Mouse (Mus musculus) intestine, embryonic 15.5 days (tissue): ENCODE results near the gene Ankrd44. TPM values are rescaled to one million over a fixed set of nuclear protein-coding genes. Genes with fewer than 3 reads are reported as not detected.

Experiments used
- ATAC-seq: fragments of 200-750 bp; cut with Nextera tagmentation; 2 replicates; pipeline ENCODE4 v1.8.0; 2017; ENCODE audit warnings: moderate TSS enrichment, moderate library complexity
- H3K27ac ChIP-seq: fragments of 300-500 bp; sonication (generic); 2 replicates; pipeline ENCODE4 v1.5.1; 2015; ENCODE audit warnings: mild to moderate bottlenecking, inconsistent platforms
- H3K27me3 ChIP-seq: fragments of 300-500 bp; sonication (generic); replicated peaks from 2 replicates; pipeline ENCODE4 v1.6.1; 2015; ENCODE audit warnings: inconsistent platforms
- H3K36me3 ChIP-seq: fragments of 300-500 bp; sonication (generic); 2 replicates; pipeline ENCODE4 v1.6.1; 2015; ENCODE audit warnings: inconsistent platforms
- H3K4me1 ChIP-seq: fragments of 300-500 bp; sonication (generic); replicated peaks from 2 replicates; pipeline ENCODE4 v1.6.1; 2015; ENCODE audit warnings: inconsistent platforms
- H3K4me2 ChIP-seq: fragments of 300-500 bp; sonication (generic); replicated peaks from 2 replicates; pipeline ENCODE4 v1.6.1; 2015; ENCODE audit warnings: mild to moderate bottlenecking, inconsistent platforms
- H3K4me3 ChIP-seq: fragments of 300-500 bp; sonication (generic); replicated peaks from 2 replicates; pipeline ENCODE4 v1.5.1; 2015; ENCODE audit warnings: inconsistent platforms
- H3K9ac ChIP-seq: fragments of 300-500 bp; sonication (generic); 2 replicates; pipeline ENCODE4 v1.6.1; 2015; ENCODE audit warnings: inconsistent platforms
- H3K9me3 ChIP-seq: fragments of 300-500 bp; sonication (generic); 2 replicates; pipeline ENCODE4 v1.6.1; 2016; ENCODE audit warnings: inconsistent platforms
- WGBS: fragments of 180-500 bp; shearing (Covaris S2); methylation state at CpG from one replicate; pipeline ENCODE4 v1.1.7; 2015; 5-methylcytosine and 5-hydroxymethylcytosine counted together
- polyA plus RNA-seq: library from polyadenylated mRNA; unstranded; fragments of >200 nt; fragmentation: Nextera tagmentation; extraction: Ambion mirVana; gene quantifications from 2 replicates; pipeline ENCODE4 v1.2.1, GENCODE M21; 2015

The Ankrd44 gene
- polyA plus RNA-seq, 1 experiment from 2014 or later: 7.4 TPM

DNA sequence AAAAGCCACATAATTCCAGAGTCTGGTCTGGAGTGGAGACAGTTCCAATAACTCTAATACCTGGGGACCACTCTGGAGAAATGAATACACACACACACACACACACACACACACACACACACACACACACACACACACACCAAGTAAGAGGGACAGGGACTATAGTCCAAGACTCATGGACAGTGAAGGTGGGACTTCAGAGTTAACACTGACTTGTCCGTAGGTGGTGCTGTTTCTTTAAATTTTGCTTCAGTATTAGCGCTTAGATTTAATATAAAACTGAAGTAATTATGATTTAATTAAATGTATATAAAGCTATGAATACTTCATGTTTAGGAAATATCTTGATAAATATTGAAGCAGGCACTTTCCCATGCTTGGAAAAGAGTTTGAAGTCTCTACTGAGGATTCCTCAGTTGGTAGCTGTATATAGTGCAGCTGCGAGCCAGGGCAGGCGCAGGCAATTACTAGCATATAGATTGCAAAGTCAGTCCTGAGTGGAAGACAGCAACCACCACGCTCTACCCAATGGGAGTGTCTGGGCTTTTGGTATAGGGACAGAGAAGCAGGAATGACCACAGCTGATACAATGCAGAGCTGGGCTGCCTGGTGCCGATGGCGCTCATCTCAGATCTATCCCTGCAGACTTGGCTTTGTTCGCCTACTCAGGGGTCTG lies 170.4 kb downstream of the Ankrd44 start:
- WGBS: 79% methylated on average over 8 of the region's 8 CpGs
- H3K27me3 ChIP-seq: no peaks in the 10 kb centered on the region
- H3K27ac ChIP-seq: no peak overlapping the region
- no peaks in the 10 kb centered on the region for H3K9me3 ChIP-seq
- no peak overlapping the region for H3K4me2 ChIP-seq
- no peak overlapping the region for H3K9ac ChIP-seq
- no peaks in the 10 kb centered on the region for H3K4me1 ChIP-seq
- H3K36me3 ChIP-seq: no peaks in the 10 kb centered on the region
- no peak overlapping the region for H3K4me3 ChIP-seq
- peak; percentile 55; the same call in 1 of the 2 replicates for ATAC-seq

DNA sequence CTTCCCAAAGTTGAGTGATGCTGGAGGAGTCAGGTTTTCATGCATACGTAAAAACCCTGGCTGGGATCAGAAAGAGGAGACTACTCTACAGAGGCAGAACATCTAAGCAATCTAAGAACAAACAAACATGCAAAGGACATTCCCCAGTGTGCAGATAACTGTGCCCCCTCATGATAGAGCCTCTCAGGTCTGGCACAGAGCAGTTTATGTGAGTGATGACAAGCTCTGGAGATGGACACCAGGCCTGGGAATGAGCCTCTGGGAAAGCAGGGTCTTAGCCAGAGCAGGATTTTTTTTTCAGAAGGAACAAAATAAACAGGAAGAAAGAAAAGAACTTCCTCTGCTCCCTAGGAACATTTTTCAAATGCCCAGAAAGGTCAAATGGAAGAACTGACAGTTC lies 176.2 kb downstream of the Ankrd44 start:
- no peaks in the 10 kb centered on the region for H3K27me3 ChIP-seq
- H3K9ac ChIP-seq: no peak overlapping the region
- H3K36me3 ChIP-seq: no peaks in the 10 kb centered on the region
- H3K4me2 ChIP-seq: no peak overlapping the region
- H3K4me1 ChIP-seq: peaks cover 6% of the 10 kb centered on the region; the same call in 1 of the 2 replicates
- no peak overlapping the region for H3K4me3 ChIP-seq
- no peaks in the 10 kb centered on the region for H3K9me3 ChIP-seq
- 65% methylated on average over 1 of the region's 1 CpGs for WGBS
- H3K27ac ChIP-seq: no peak overlapping the region
- no peak for ATAC-seq

DNA sequence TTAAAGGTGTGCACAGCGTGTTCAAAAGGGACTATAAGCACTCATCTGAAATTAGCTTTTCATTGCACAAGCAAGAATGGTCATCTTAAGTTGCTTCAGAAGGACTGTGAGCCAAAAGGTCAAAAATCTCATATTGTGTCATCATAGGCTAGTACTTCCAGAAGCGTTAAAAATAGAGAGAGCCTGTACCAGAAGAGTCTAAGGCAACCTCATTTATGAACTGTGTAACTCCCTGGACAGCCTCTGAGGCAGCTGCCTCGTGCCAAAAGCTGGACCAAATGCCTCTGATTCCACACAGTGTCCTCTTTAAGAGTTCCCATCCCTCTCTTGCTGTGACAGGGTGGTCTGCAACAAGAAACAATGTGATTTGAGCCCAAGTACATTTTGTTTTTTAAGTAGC lies 176.7 kb downstream of the Ankrd44 start:
- Histone ChIP-seq H3K4me2 (no peak overlapping the region), H3K4me1 (peaks cover 6% of the 10 kb centered on the region; the same call in 1 of the 2 replicates), H3K9me3 (no peaks in the 10 kb centered on the region), H3K36me3 (no peaks in the 10 kb centered on the region), H3K27me3 (no peaks in the 10 kb centered on the region), H3K4me3 (no peak overlapping the region), H3K9ac (no peak overlapping the region), H3K27ac (no peak overlapping the region)
- WGBS: 52% methylated on average over 3 of the region's 3 CpGs
- ATAC-seq: no peak

DNA sequence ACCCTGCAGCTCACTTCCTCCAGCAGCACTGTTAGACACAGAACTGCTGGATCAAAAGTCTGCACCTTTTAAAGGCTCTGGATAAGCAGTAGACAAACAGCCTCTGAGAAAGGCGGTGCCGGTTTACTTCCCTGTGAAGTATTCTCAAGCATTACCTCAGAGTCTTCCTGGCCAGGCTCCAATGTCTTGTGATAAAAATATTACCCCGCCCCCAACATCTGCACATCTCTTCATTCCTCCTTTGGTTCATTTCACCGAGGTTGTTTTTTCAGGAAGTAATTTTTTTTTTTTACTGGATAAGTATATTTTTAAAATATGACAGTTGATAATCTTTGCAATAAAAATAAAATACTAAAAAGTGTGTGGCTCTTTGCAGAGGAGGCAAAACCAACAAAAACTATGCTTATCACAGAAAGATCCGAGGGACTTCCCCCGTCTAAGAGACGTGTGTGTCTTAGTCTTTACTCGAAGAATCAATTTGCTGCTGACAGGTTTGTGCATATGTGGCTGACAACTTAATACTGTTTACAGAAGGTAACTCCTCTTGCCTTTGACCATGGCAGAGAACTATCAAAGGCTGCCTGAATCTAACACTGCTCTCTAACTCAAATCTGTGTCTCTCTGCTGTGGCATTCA lies 178.3 kb downstream of the Ankrd44 start:
- no peak overlapping the region for H3K9ac ChIP-seq
- no peaks in the 10 kb centered on the region for H3K27me3 ChIP-seq
- no peak overlapping the region for H3K4me2 ChIP-seq
- ATAC-seq: peak; percentile 88
- no peaks in the 10 kb centered on the region for H3K9me3 ChIP-seq
- no peaks in the 10 kb centered on the region for H3K36me3 ChIP-seq
- peaks cover 6% of the 10 kb centered on the region; the same call in 1 of the 2 replicates for H3K4me1 ChIP-seq
- H3K27ac ChIP-seq: no peak overlapping the region
- no peak overlapping the region for H3K4me3 ChIP-seq
- 16% methylated on average over 8 of the region's 8 CpGs for WGBS

DNA sequence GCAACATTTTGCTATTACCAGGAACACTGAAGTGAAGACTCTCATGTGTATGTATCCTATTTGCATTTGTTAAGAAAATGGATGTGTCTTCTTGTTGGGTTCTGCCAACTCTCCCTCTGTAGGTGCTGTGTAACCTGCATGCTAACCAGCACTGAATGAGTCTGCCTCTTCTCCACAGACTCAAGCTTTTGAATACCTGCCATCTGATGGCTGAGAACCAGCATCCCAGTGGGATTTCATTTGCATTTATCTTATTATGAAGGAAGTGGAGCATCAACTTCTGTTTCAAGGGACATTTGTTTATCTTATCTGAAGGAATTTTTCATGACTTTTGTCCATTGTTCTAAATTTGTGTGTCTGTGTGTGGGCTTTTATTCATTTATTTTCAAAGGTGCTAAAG lies 180.5 kb downstream of the Ankrd44 start:
- no peak for ATAC-seq
- no peak overlapping the region for H3K4me3 ChIP-seq
- no peaks in the 10 kb centered on the region for H3K36me3 ChIP-seq
- no peaks in the 10 kb centered on the region for H3K9me3 ChIP-seq
- H3K4me2 ChIP-seq: no peak overlapping the region
- H3K4me1 ChIP-seq: peaks cover 8% of the 10 kb centered on the region; the same call in 1 of the 2 replicates
- no peak overlapping the region for H3K9ac ChIP-seq
- H3K27ac ChIP-seq: no peak overlapping the region
- H3K27me3 ChIP-seq: no peaks in the 10 kb centered on the region

DNA sequence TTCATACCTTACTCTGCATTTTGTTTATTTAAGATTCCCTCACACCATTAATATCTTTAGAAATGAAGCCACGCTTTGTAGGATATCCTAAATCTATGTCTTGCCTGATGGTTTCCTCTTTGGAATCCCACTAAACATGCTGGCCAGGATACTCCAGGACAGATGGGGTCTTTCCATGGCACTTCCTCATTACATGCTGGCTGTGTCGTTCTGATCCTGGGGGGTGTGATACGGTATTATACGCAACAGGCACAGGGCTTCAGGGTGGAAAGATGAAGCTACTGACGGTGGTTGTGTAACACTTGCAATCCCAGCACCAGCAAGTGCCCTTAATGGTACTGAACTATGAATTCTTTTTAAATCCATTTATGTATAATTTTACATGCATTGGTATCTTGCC lies 182.0 kb downstream of the Ankrd44 start:
- no peaks in the 10 kb centered on the region for H3K36me3 ChIP-seq
- H3K9me3 ChIP-seq: no peaks in the 10 kb centered on the region
- no peak overlapping the region for H3K27ac ChIP-seq
- no peak for ATAC-seq
- 0 out of 2 replicates have a peak, but pooled peaks cover 4% of the 10 kb centered on the region for H3K4me1 ChIP-seq
- H3K9ac ChIP-seq: no peak overlapping the region
- WGBS: 74% methylated on average over 5 of the region's 5 CpGs
- H3K27me3 ChIP-seq: no peaks in the 10 kb centered on the region
- H3K4me3 ChIP-seq: no peak overlapping the region
- no peak overlapping the region for H3K4me2 ChIP-seq

DNA sequence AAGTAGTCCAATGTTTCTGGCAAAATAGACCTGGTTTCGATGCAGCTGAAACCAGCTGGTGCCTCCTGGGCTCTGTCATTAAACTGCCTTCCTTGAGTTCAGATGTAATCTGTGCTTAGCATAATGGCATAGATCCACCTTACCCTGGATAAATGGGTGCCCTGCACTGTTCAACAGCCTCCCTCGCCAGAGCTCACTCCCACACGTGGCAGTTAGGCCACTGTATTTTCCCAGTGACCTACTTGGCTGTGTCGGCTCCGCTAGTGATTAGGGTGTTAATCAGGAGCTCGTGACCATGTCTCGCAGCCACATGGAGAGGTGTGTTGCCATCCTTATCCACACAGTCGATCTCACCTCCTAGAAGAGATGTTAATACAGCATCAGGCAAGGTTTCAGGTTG lies 183.1 kb downstream of the Ankrd44 start:
- 83% methylated on average over 8 of the region's 8 CpGs for WGBS
- Histone ChIP-seq H3K9ac (no peak overlapping the region), H3K4me1 (0 out of 2 replicates have a peak, but pooled peaks cover 4% of the 10 kb centered on the region), H3K27ac (no peak overlapping the region), H3K4me2 (no peak overlapping the region), H3K9me3 (no peaks in the 10 kb centered on the region), H3K27me3 (no peaks in the 10 kb centered on the region), H3K36me3 (no peaks in the 10 kb centered on the region), H3K4me3 (no peak overlapping the region)
- no peak for ATAC-seq

DNA sequence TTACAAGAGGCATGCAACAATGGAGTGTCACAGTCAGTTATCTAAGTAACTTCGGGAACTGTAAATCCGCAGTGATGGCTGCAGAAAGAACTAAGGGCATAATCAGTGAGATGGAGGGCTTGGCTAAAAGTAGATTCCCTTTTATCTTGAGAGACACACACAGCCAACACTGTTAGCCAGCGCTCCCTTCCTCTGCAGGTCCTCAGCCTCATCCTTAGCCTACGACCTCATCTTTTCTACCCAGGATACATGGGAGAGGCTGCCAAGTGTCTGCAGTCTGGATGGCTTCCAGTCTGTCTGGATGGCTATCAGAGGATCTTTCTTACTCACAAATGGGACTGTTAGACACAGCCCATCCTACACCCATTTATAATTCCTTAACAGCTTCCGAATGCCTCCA lies 185.3 kb downstream of the Ankrd44 start:
- no peak for ATAC-seq
- 69% methylated on average over 5 of the region's 5 CpGs for WGBS
- Histone ChIP-seq H3K27ac (no peak overlapping the region), H3K4me2 (no peak overlapping the region), H3K4me3 (no peak overlapping the region), H3K4me1 (0 out of 2 replicates have a peak, but pooled peaks cover 2% of the 10 kb centered on the region), H3K36me3 (no peaks in the 10 kb centered on the region), H3K9me3 (no peaks in the 10 kb centered on the region), H3K9ac (no peak overlapping the region), H3K27me3 (no peaks in the 10 kb centered on the region)

DNA sequence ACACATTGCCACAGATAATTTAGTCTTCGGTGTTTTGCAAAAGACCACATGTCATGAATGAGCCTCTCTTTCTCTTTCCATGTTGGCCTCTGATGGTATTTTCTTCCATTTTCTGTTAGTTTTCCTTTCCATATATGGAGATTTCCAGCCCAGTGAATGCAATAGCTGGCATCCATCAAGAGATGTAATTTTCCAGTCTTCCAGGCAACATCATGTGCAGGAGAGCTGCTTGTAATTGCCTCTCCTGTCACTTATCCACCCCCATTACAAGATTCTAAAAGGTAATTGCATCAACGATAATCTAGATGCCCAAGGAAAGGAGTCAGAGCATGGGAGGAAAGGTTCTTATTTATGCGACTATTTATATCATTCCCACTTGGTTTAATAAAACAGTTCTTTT lies 188.7 kb downstream of the Ankrd44 start:
- no peak overlapping the region for H3K4me3 ChIP-seq
- H3K27ac ChIP-seq: no peak overlapping the region
- H3K9ac ChIP-seq: no peak overlapping the region
- no peaks in the 10 kb centered on the region for H3K27me3 ChIP-seq
- no peak for ATAC-seq
- WGBS: 86% methylated on average over 3 of the region's 3 CpGs
- 0 out of 2 replicates have a peak, but pooled peaks cover 2% of the 10 kb centered on the region for H3K4me1 ChIP-seq
- no peaks in the 10 kb centered on the region for H3K9me3 ChIP-seq
- H3K4me2 ChIP-seq: no peak overlapping the region
- no peaks in the 10 kb centered on the region for H3K36me3 ChIP-seq

DNA sequence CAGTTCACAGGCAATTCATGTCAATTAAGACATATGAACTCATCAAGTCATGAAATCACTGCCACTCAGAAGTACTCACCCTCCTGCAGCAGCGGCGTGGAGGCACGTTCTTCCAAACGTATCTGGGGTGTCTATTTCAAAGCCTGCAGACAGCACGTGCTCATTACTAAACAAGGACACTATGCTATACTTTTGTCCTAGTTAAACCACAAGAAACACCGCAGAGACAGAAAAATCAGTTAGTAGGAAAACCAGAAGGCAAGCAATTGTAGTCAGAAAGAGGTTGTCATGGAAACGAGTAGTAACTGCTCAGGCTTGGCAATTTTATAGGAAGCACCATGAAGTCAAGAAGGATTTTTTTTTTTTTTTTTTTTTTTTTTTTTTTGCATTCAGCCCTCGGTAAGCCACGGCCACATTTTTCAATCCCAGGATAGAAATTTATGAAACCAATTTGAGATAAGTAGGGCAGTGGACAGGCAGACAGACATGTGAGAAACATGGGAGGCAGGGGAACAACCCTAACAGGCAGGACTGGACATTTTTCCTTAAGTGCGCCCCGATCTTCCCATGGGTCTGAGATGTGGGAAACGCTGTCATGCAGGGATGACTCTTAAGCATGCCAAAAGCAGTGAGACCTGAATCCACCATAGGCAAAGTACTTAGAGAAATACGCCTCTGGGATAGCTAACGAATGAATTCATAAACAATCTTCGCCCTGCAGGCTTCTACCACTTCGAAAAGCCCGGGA lies 191.1 kb downstream of the Ankrd44 start:
- Histone ChIP-seq H3K27ac (no peak overlapping the region), H3K9me3 (no peaks in the 10 kb centered on the region), H3K4me1 (no peaks in the 10 kb centered on the region), H3K4me2 (no peak overlapping the region), H3K36me3 (no peaks in the 10 kb centered on the region), H3K9ac (no peak overlapping the region), H3K4me3 (no peak overlapping the region), H3K27me3 (no peaks in the 10 kb centered on the region)
- 82% methylated on average over 17 of the region's 17 CpGs for WGBS
- no peak for ATAC-seq

DNA sequence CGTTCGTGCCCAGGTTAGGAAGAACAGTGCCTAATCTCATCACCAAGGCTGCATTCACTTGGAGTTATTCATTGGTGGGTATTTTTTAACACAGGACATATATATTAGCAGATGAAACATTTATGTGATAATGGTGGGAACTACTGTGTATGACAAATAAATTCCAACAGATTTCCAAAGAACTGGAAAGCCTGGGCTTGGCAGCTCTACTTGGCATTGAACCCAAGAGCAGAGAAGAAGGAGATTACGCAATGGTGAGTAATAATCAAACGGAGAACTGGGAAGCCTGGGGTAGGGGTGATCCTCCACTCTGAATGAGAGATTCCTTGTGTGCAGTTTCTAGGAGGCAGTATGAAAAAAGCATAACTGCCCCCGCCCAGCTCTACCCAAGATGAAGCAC lies 196.9 kb downstream of the Ankrd44 start:
- Histone ChIP-seq H3K9ac (no peak overlapping the region), H3K27ac (no peak overlapping the region), H3K27me3 (no peaks in the 10 kb centered on the region), H3K4me2 (no peak overlapping the region), H3K4me3 (no peak overlapping the region), H3K9me3 (no peaks in the 10 kb centered on the region), H3K36me3 (no peaks in the 10 kb centered on the region), H3K4me1 (no peaks in the 10 kb centered on the region)
- 83% methylated on average over 5 of the region's 5 CpGs for WGBS
- no peak for ATAC-seq

DNA sequence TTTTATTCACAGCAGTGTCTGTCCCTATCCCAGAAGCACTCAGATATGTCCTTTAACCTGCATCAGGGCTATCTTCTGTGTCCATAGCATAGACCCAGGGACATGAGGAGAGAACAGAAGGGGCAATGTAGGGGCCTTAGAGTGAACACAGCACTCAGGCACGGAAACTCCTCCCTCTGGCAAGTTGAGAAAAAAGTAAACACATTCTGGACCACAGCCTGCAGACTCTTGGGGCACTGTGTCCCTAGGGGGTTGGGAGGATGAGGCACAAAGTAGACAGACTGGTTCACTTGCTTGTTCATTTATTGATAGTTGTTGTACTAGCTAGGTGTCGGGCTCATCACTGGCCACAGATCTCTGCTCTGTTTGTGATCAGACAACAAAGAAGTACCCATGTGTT lies 199.6 kb downstream of the Ankrd44 start:
- Histone ChIP-seq H3K36me3 (no peaks in the 10 kb centered on the region), H3K9ac (no peak overlapping the region), H3K27ac (no peak overlapping the region), H3K4me2 (no peak overlapping the region), H3K4me3 (no peak overlapping the region), H3K4me1 (no peaks in the 10 kb centered on the region), H3K27me3 (no peaks in the 10 kb centered on the region), H3K9me3 (no peaks in the 10 kb centered on the region)
- ATAC-seq: no peak
- WGBS: 44% methylated on average over 2 of the region's 2 CpGs
